Mouse (Mus musculus) gastrocnemius, postnatal 36 days (tissue): Measurements from ENCODE around the gene Gm37240. TPM values are rescaled to one million over a fixed set of nuclear protein-coding genes. Genes with fewer than 3 reads are reported as not detected.

Source experiments
- DNase-seq, 2 experiments: peaks; one replicate each; pipeline ENCODE4 v3.0.0; 2022
- intact Hi-C: fragments of 180-260 bp; cut with DNase I; formaldehyde crosslinking; loops from one replicate; pipeline ENCODE4 v1.15.1; 2025
- total RNA-seq, 2 experiments: library from RNA; stranded (reverse); gene quantifications; 2 replicates each; pipeline ENCODE4 v1.2.3; 2021

The Gm37240 gene
- total RNA-seq, 2 experiments from 2014 or later: 35.6 to 41.7 TPM

GRCm38 (mm10) chr3:85042126-85042525, 845.2 kb downstream of the Gm37240 start:
- no peak for DNase-seq
- intact Hi-C loops: no loop called here

GRCm38 (mm10) chr3:85029141-85029540, 858.2 kb downstream of the Gm37240 start:
- no peak for DNase-seq
- intact Hi-C loops: no loop called here

GRCm38 (mm10) chr3:85024817-85025705, 862.3 kb downstream of the Gm37240 start:
- intact Hi-C loops: no loop called here
- no peak for DNase-seq

DNA sequence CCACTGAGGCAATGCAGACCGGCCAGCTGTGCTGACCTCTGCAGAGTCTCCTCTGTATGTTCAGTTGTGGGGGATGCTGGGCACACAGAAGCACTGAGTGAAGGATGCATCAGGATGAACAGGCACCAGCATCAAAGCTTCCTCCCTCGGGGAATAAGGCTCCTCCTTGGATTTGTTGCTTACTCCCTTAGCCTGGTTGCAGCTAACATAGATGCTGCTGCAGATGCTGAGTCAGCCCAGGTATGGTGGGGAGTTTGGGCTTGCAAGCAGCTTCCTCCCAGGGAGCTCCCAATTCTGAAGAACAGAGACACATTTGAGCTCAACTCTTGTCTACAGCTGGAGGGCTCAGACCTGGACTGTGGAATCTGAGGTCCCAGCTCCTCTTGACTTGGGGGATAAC, 863.1 kb downstream of the Gm37240 start:
- intact Hi-C loops: no loop called here
- DNase-seq: no peak

GRCm38 (mm10) chr3:85022800-85023199, 864.5 kb downstream of the Gm37240 start:
- intact Hi-C loops: no loop called here
- no peak for DNase-seq

- no peak for DNase-seq
- intact Hi-C loops: no loop called here
These were observed 865.5 kb downstream of the Gm37240 start for GRCm38 (mm10) chr3:85021816-85022215.

GRCm38 (mm10) chr3:85020137-85020536, 867.2 kb downstream of the Gm37240 start:
- intact Hi-C loops: no loop called here

DNA sequence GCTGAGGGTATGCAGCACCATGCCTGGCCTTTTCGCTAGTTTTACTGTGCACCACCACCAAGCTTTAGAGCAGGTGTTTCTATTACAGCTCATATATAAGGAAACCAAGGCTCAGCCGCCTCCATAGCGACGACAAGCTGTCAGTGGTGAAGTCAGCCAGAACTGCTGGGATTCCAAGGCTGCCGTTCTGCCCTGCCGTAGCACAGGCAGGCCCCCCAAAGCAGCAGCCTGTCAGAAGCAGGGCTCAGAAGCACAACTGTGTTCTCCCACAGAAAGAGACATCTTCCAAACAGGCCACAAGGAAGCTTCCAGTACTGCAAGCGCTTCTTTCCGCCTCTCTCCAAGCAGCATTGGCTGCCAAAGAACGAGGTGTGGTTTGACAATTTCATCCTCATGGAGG, 871.7 kb downstream of the Gm37240 start:
- intact Hi-C loops: no loop called here

More at GRCm38 (mm10) chr3:85020137-85020536, 867.2 kb downstream of the Gm37240 start:
- DNase-seq: no peak

DNA sequence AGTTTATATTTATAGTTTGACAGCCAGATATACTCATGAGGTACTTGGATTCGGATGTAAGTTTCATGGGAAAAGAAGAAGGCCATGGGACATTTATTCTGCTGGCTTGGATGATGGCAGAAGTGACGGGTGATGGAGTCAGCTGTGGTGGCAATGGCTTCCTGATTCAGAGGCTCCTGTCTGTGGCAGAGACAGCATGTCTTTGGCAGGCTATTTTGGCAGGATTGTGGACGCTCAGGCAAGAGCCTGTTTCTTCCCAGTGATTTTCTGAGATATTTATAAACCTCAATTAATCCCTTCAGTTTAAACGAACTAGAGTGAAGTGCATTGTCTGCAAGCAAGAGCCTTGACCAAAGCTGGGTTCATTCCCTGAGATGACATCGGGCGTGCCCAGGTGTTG, 874.4 kb downstream of the Gm37240 start:
- intact Hi-C loops: no loop called here
- DNase-seq: no peak

More for the DNA sequence above, 871.7 kb downstream of the Gm37240 start:
- DNase-seq: no peak

- intact Hi-C loops: no loop called here
- DNase-seq: no peak
These were observed 882.1 kb downstream of the Gm37240 start for GRCm38 (mm10) chr3:85005257-85005656.

- intact Hi-C loops: no loop called here
These were observed 898.4 kb downstream of the Gm37240 start for GRCm38 (mm10) chr3:84988880-84989279.

DNA sequence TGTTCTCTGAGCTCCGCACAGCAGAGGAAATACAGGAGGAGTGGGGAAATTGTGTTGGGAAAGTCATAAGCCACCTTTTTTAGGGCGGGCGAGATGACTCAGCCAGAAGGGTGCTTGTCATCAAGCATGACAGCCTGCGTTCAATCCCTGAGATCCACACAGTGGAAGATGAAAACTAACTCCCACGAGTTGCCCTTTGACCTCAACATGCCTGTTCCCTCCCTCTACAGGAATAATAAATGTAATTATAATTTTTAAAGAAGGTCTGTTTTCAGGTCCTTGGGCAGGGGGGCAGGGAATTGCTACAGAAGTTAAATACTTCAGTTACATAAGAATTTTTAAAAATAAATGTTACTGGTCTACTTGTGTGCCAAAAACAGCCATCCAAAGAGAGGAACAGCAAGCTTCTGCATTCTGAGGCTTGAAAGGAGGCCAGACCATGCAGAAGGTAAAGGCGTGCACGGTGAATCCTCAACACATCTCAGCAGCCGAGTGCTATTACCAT, 902.1 kb downstream of the Gm37240 start:
- no peak for DNase-seq
- intact Hi-C loops: no loop called here

More at GRCm38 (mm10) chr3:84988880-84989279, 898.4 kb downstream of the Gm37240 start:
- no peak for DNase-seq

DNA sequence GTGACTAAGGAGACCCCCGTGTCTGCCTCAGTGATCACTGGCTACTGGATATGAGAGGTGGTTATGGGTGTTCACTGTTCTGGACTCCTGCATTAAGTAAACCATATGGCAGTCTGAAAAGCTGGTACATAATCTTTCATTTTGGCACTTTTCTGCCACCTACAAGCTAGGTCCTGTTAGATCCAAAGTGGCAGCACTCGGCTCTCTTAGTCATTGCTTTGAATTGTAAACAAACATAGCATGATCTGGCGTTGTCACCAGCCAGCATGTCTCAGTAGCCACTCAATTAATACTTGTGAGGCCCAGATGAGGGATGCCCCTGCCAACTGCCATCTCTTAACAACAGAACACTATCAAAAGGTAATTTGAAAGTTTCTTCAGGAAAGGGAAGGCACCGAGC, 904.6 kb downstream of the Gm37240 start:
- DNase-seq: no peak
- intact Hi-C loops: no loop called here

DNA sequence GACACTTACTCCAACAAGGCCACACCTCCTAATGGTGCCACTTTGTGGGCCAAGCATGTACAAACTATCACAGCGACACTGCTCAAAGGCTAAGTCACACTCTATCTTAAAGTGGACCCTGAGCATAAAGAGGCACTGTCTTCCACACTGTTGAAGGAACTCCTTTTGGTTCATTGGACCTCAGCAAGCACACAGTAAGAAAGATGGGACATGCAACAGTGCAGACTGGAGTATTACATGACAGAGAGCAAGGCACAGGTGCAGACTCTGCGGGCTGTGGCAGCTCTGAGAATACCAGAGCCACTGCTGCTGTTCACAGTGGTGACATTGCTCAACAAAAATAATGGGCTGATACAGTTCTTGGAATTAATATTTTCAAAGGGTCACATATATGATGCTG, 907.2 kb downstream of the Gm37240 start:
- DNase-seq: no peak
- intact Hi-C loops: no loop called here

GRCm38 (mm10) chr3:84978676-84979075, 908.6 kb downstream of the Gm37240 start:
- no peak for DNase-seq
- intact Hi-C loops: no loop called here

DNA sequence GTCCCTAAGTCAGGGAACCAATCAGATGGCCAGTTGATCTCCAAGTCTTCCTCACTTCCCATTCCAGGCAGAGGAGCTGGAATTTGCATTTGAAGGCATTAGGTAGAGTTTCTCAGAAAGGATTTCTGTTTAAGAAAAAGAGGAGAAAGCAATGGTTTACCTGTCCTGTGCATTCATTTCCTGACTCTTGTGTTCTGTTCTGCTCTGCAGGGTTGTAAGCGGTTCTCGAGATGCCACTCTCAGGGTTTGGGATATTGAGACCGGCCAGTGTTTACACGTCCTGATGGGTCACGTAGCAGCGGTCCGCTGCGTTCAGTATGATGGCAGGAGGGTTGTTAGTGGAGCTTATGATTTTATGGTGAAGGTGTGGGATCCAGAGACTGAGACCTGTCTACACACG, 913.1 kb downstream of the Gm37240 start:
- DNase-seq: no peak
- intact Hi-C loops: no loop called here

- intact Hi-C loops: no loop called here
- no peak for DNase-seq
These were observed 914.4 kb downstream of the Gm37240 start for GRCm38 (mm10) chr3:84972881-84973280.

DNA sequence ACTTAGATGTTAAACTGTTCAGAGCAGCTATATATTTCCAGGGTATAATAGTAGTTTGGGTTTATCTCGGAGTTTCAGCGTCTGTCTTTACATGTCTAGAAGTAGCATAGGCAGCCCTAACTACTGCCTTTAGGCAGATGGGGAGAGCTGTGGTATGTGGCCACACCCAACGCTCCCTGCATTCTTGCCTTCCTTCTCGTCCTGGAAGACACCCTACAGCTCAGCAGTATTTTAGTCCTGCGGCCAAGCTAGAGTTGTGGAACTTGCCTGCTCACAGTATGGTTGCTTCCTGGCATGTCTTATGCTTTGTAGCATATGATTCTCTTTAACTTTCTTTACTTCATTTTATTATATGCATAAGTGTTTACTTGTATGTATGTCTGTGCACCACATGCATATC, 915.8 kb downstream of the Gm37240 start:
- intact Hi-C loops: no loop called here
- DNase-seq: no peak

GRCm38 (mm10) chr3:84967364-84967763, 920.0 kb downstream of the Gm37240 start:
- intact Hi-C loops: no loop called here
- DNase-seq: no peak

GRCm38 (mm10) chr3:84965156-84965555, 922.2 kb downstream of the Gm37240 start:
- no peak for DNase-seq
- intact Hi-C loops: no loop called here

GRCm38 (mm10) chr3:84955857-84956256, 931.5 kb downstream of the Gm37240 start:
- intact Hi-C loops: no loop called here
- DNase-seq: no peak
